Mouse (Mus musculus): Measurements from ENCODE around the gene Cbx1.

DNA sequence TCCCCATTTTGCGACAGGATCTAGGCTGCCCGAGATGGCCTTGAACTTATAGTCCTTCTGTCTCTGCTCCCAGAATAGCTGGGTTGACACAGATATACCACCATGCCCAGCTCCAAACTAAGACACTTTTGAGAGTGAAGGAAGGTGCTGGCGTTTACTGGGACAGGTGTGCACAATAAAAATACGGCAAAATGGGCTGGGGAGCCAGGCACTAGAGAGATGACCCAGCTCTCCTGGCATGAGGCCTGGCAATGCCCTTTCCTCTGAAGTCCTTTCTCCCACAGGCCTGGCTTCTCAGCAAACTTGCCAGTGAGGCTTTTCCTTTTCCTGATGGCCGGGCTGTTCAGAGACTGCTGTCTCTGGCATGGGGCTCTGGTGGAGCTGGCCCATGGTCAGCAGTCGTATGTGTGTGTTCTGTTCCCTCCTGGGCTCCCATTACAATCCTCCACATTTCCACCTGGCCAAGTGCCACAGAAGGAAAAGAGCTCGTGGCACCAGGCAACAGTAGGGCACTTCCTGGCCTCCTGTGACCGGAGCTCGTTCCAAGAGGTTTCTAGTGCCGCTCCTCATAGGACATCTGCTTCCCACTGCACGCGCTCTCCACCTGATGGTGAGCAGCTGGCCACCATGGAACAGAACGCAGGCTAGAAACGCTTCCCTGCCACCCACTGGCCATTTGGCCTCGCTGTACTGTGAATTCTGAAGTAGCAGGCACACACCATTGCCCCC is 26.0 kb upstream of the Cbx1 start:
- TF ChIP-seq POLR2A (IDR thresholded peaks at IDR 0.05; ENCODE audit: extremely low read depth, insufficient read depth, low read length) (no peak), CTCF (IDR thresholded peaks at IDR 0.05; ENCODE audit: low read depth, low read length) (no peak)
